Mouse (Mus musculus): ENCODE measurements at regions not wholly inside any gene's neighbourhood (a gene's known extent, or its start where the extent isn't known, plus 50 kb on each side); places are given as distances from the start of the nearest gene placed in this dataset.
"Not testable (repeated sequence)": the region's sequence is repeated elsewhere in the genome, so short reads cannot be mapped to it uniquely, and the experiment has no call there.

DNA sequence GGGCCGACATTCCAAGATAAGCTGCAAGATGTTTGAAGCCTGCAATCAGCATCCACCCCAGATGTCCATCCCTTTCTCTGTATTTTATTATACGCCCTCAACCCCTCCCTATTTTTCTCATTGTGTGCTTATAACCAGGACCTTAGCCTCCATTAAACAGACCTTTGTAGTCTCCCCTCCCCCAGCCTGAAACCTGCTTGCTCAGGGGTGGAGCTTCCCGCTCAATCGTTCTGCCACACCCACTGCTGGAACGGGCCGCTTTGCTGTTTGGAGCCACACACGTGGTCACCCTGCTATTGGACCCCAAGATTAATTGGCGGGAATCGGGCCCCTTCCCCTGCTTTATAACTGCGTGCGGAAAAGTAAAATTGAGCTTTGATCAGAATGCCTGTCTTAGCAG lies 342.7 kb upstream of the Ngly1 start:
- ATAC-seq (ENCODE audit: low read depth); H3K9ac ChIP-seq (ENCODE audit: low read length); H3K9me3 ChIP-seq (ENCODE audit: control insufficient read depth, low read length); H3K4me2 ChIP-seq (ENCODE audit: low read depth, low read length); H3K27me3 ChIP-seq (ENCODE audit: control insufficient read depth, insufficient read depth, low read depth, low read length); H3K4me3 ChIP-seq (ENCODE audit: low read length); H3K27ac ChIP-seq (ENCODE audit: low read length); H3K4me1 ChIP-seq (replicated peaks; ENCODE audit: control insufficient read depth, insufficient read depth, low read length); H3K36me3 ChIP-seq (ENCODE audit: control insufficient read depth, insufficient read depth, low read length): not testable (repeated sequence)
- 48% methylated on average over 11 of the region's 11 CpGs for WGBS

DNA sequence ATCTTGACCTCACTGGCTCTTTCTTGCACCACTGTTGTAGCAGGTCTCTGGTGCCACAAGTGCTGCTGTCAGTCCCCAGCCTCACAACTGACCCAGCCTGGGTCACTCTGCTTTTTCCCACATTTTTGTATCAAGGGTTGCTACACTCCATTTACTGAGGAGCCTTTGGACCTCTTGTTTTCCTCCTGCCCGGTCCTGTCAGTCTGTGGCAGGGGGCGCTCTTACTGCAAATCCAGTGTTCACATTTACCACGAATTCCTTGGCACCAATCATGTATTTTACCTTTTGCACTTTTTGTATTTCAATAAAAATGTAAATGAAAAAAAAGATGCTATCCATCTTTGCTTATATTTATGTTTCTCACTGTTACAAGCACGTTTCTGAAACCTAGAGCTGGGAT lies 335.9 kb upstream of the Ngly1 start:
- 51% methylated on average over 4 of the region's 4 CpGs for WGBS
- H3K4me2 ChIP-seq (ENCODE audit: low read depth, low read length); ATAC-seq (ENCODE audit: low read depth): not testable (repeated sequence)

GRCm38 (mm10) chr14:15914176-15914575 lies 334.9 kb upstream of the Ngly1 start:
- ATAC-seq (ENCODE audit: low read depth), result no peak
- WGBS, result 81% methylated on average over 3 of the region's 3 CpGs

More for the DNA sequence above, 335.9 kb upstream of the Ngly1 start:
- not testable (repeated sequence) for H3K9ac ChIP-seq (ENCODE audit: low read length); H3K36me3 ChIP-seq (ENCODE audit: control insufficient read depth, insufficient read depth, low read length); H3K27me3 ChIP-seq (ENCODE audit: control insufficient read depth, insufficient read depth, low read depth, low read length); H3K27ac ChIP-seq (ENCODE audit: low read length); H3K9me3 ChIP-seq (ENCODE audit: control insufficient read depth, low read length); H3K4me3 ChIP-seq (ENCODE audit: low read length); H3K4me1 ChIP-seq (replicated peaks; ENCODE audit: control insufficient read depth, insufficient read depth, low read length)

DNA sequence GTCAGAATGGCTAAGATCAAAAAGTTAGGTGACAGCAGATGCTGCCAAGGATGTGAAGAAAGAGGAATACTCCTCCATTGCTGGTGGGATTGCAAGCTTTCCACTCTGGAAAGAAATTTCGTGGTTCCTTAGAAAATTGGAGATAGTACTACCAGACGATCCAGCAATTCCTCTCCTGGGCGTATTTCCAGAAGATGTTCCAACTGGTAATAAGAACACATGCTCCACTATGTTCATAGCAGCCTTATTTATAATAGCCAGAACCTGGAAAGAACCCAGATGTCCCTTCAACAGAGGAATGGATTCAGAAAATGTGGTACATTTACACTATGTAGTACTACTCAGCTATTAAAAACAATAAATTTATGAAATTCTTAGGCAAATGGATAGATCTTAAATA lies 324.4 kb upstream of the Ngly1 start:
- H3K27ac ChIP-seq (ENCODE audit: low read length); H3K4me2 ChIP-seq (ENCODE audit: low read depth, low read length); H3K4me1 ChIP-seq (replicated peaks; ENCODE audit: control insufficient read depth, insufficient read depth, low read length); H3K4me3 ChIP-seq (ENCODE audit: low read length); H3K36me3 ChIP-seq (ENCODE audit: control insufficient read depth, insufficient read depth, low read length); ATAC-seq (ENCODE audit: low read depth); H3K27me3 ChIP-seq (ENCODE audit: control insufficient read depth, insufficient read depth, low read depth, low read length); H3K9ac ChIP-seq (ENCODE audit: low read length); H3K9me3 ChIP-seq (ENCODE audit: control insufficient read depth, low read length): not testable (repeated sequence)
- WGBS, result 75% methylated on average over 3 of the region's 3 CpGs

More at GRCm38 (mm10) chr14:15914176-15914575, 334.9 kb upstream of the Ngly1 start:
- H3K4me1 ChIP-seq (replicated peaks; ENCODE audit: control insufficient read depth, insufficient read depth, low read length), result no peaks in the 10 kb centered on the region
- H3K36me3 ChIP-seq (ENCODE audit: control insufficient read depth, insufficient read depth, low read length), result no peaks in the 10 kb centered on the region
- no peaks in the 10 kb centered on the region for H3K9me3 ChIP-seq (ENCODE audit: control insufficient read depth, low read length)
- H3K4me3 ChIP-seq (ENCODE audit: low read length), result no peak overlapping the region
- H3K27ac ChIP-seq (ENCODE audit: low read length), result no peak overlapping the region
- no peak overlapping the region for H3K4me2 ChIP-seq (ENCODE audit: low read depth, low read length)
- H3K27me3 ChIP-seq (ENCODE audit: control insufficient read depth, insufficient read depth, low read depth, low read length), result no peaks in the 10 kb centered on the region
- no peak overlapping the region for H3K9ac ChIP-seq (ENCODE audit: low read length)

GRCm38 (mm10) chr14:15934729-15935128 lies 314.4 kb upstream of the Ngly1 start:
- no peak overlapping the region for H3K4me3 ChIP-seq (ENCODE audit: low read length)
- ATAC-seq (ENCODE audit: low read depth), result no peak
- H3K4me2 ChIP-seq (ENCODE audit: low read depth, low read length), result no peak overlapping the region

DNA sequence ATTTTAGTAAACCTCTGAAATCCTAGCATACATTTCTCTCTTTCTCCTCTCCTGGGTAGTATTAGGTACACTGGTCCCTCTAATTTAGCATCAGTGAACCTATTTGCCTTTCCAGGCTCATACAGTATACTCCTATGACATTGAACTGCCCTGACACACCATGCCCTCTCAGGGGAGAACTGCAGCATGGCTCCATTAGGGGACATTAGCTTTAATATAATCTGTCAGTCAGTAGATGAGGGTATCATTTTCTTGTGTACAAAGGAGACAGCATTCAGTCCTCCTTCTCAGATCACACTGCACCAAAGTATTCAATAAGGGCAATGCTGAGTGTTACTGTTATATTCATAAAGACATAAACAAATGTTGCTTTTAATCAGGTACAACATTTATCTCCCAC lies 278.8 kb upstream of the Ngly1 start:
- no peaks in the 10 kb centered on the region for H3K4me1 ChIP-seq (replicated peaks; ENCODE audit: control insufficient read depth, insufficient read depth, low read length)
- H3K36me3 ChIP-seq (ENCODE audit: control insufficient read depth, insufficient read depth, low read length), result no peaks in the 10 kb centered on the region
- no peak overlapping the region for H3K27ac ChIP-seq (ENCODE audit: low read length)
- H3K9ac ChIP-seq (ENCODE audit: low read length), result no peak overlapping the region
- no peaks in the 10 kb centered on the region for H3K27me3 ChIP-seq (ENCODE audit: control insufficient read depth, insufficient read depth, low read depth, low read length)
- H3K4me3 ChIP-seq (ENCODE audit: low read length), result no peak overlapping the region
- H3K9me3 ChIP-seq (ENCODE audit: control insufficient read depth, low read length), result no peaks in the 10 kb centered on the region
- no peak for ATAC-seq (ENCODE audit: low read depth)
- H3K4me2 ChIP-seq (ENCODE audit: low read depth, low read length), result no peak overlapping the region

More at GRCm38 (mm10) chr14:15934729-15935128, 314.4 kb upstream of the Ngly1 start:
- Histone ChIP-seq H3K4me1 (replicated peaks; ENCODE audit: control insufficient read depth, insufficient read depth, low read length) (no peaks in the 10 kb centered on the region), H3K27ac (ENCODE audit: low read length) (no peak overlapping the region), H3K9me3 (ENCODE audit: control insufficient read depth, low read length) (no peaks in the 10 kb centered on the region), H3K9ac (ENCODE audit: low read length) (no peak overlapping the region), H3K27me3 (ENCODE audit: control insufficient read depth, insufficient read depth, low read depth, low read length) (no peaks in the 10 kb centered on the region), H3K36me3 (ENCODE audit: control insufficient read depth, insufficient read depth, low read length) (no peaks in the 10 kb centered on the region)

DNA sequence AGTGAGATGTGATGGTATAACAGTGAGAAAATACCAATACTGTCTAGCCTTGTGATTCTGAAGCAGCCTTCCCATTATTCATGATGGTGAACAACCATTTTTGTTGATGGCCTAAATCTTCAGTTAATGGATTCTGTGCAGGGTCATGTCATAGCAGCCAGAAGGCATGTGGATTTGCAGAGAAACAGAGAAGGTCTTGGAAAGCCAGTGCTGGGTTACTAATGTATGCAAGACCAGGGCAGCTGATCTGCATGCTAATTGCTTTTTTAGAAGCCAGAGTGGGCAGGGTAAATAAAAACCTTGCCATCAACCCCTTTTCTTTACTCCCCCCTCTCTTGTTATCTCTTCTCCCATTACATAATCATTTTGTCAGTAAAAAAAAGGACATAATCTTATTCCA lies 278.3 kb upstream of the Ngly1 start:
- ATAC-seq (ENCODE audit: low read depth), result no peak

DNA sequence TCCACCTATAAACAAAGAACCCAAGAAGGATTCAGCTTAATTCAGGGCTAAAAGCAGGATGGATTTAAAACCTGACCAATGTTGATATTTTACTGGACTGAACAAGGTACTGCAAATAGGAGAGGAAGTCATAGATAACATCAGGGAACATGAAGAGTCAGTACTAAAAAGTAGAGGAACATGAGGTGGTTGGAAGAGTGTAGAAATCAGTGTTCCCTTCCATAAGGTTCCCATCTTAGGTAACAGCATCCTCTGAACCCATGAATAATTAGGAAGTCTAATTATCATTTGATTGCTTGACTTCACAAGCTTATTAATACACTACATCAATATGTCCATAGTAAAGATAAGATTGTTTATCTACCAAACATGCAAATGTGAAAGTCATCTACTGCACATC lies 277.8 kb upstream of the Ngly1 start:
- no peak overlapping the region for H3K27ac ChIP-seq (ENCODE audit: low read length)
- no peak overlapping the region for H3K4me3 ChIP-seq (ENCODE audit: low read length)
- H3K4me2 ChIP-seq (ENCODE audit: low read depth, low read length), result no peak overlapping the region
- H3K36me3 ChIP-seq (ENCODE audit: control insufficient read depth, insufficient read depth, low read length), result no peaks in the 10 kb centered on the region
- ATAC-seq (ENCODE audit: low read depth), result no peak
- no peaks in the 10 kb centered on the region for H3K4me1 ChIP-seq (replicated peaks; ENCODE audit: control insufficient read depth, insufficient read depth, low read length)
- no peak overlapping the region for H3K9ac ChIP-seq (ENCODE audit: low read length)
- no peaks in the 10 kb centered on the region for H3K27me3 ChIP-seq (ENCODE audit: control insufficient read depth, insufficient read depth, low read depth, low read length)
- H3K9me3 ChIP-seq (ENCODE audit: control insufficient read depth, low read length), result no peaks in the 10 kb centered on the region

More for the DNA sequence above, 278.3 kb upstream of the Ngly1 start:
- Histone ChIP-seq H3K4me2 (ENCODE audit: low read depth, low read length) (no peak overlapping the region), H3K9ac (ENCODE audit: low read length) (no peak overlapping the region), H3K27ac (ENCODE audit: low read length) (no peak overlapping the region), H3K4me1 (replicated peaks; ENCODE audit: control insufficient read depth, insufficient read depth, low read length) (no peaks in the 10 kb centered on the region), H3K27me3 (ENCODE audit: control insufficient read depth, insufficient read depth, low read depth, low read length) (no peaks in the 10 kb centered on the region), H3K36me3 (ENCODE audit: control insufficient read depth, insufficient read depth, low read length) (no peaks in the 10 kb centered on the region), H3K9me3 (ENCODE audit: control insufficient read depth, low read length) (no peaks in the 10 kb centered on the region), H3K4me3 (ENCODE audit: low read length) (no peak overlapping the region)

- Histone ChIP-seq H3K4me1 (replicated peaks; ENCODE audit: control insufficient read depth, insufficient read depth, low read length) (no peaks in the 10 kb centered on the region), H3K9ac (ENCODE audit: low read length) (no peak overlapping the region), H3K27me3 (ENCODE audit: control insufficient read depth, insufficient read depth, low read depth, low read length) (no peaks in the 10 kb centered on the region), H3K4me2 (ENCODE audit: low read depth, low read length) (no peak overlapping the region), H3K9me3 (ENCODE audit: control insufficient read depth, low read length) (no peaks in the 10 kb centered on the region), H3K4me3 (ENCODE audit: low read length) (no peak overlapping the region), H3K36me3 (ENCODE audit: control insufficient read depth, insufficient read depth, low read length) (no peaks in the 10 kb centered on the region), H3K27ac (ENCODE audit: low read length) (no peak overlapping the region)
- WGBS, result 97% methylated on average over 1 of the region's 1 CpGs
- no peak for ATAC-seq (ENCODE audit: low read depth)
These were observed 271.7 kb upstream of the Ngly1 start for GRCm38 (mm10) chr14:15977366-15977765.

DNA sequence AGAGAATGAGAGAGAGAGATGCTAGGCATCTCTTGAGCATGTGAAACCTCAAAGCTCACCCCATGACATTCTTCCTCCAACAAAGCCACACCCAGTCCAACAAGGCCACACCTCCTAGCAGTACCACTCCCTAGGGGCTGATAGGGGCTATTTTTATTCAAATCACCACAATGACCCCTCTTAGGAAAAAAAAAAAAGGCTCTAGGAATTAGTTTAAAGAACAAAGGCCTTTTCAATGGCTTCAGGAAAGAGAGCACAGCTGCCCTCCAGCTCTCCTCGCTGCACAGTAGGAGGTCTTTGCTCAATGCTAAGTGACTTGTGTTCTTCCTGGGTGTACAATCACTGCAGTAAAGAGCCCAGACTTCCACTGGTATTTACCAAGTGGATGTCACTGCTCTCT lies 270.8 kb upstream of the Ngly1 start:
- no peaks in the 10 kb centered on the region for H3K36me3 ChIP-seq (ENCODE audit: control insufficient read depth, insufficient read depth, low read length)
- no peaks in the 10 kb centered on the region for H3K27me3 ChIP-seq (ENCODE audit: control insufficient read depth, insufficient read depth, low read depth, low read length)
- 23% methylated on average over 1 of the region's 1 CpGs for WGBS
- H3K27ac ChIP-seq (ENCODE audit: low read length), result no peak overlapping the region
- H3K4me2 ChIP-seq (ENCODE audit: low read depth, low read length), result no peak overlapping the region
- H3K9me3 ChIP-seq (ENCODE audit: control insufficient read depth, low read length), result no peaks in the 10 kb centered on the region
- no peak overlapping the region for H3K9ac ChIP-seq (ENCODE audit: low read length)
- no peak for ATAC-seq (ENCODE audit: low read depth)
- H3K4me1 ChIP-seq (replicated peaks; ENCODE audit: control insufficient read depth, insufficient read depth, low read length), result no peaks in the 10 kb centered on the region
- H3K4me3 ChIP-seq (ENCODE audit: low read length), result no peak overlapping the region
